Mouse (Mus musculus) cortical plate, adult 2 months (tissue): Measurements from ENCODE around the gene Rps28.

Experiments
- CTCF ChIP-seq: fragments of 200-500 bp; IDR thresholded peaks from 2 replicates; pipeline ENCODE4 v1.5.1; 2011; ENCODE audit warnings: mild to moderate bottlenecking, control low read depth, low read length; ENCODE audit not compliant: insufficient read depth; ENCODE audit errors: extremely low read depth
- POLR2A ChIP-seq: fragments of 200-500 bp; IDR thresholded peaks from 2 replicates; pipeline ENCODE4 v1.6.1; 2011; ENCODE audit warnings: mild to moderate bottlenecking, low read length, control low read depth; ENCODE audit not compliant: insufficient read depth; ENCODE audit errors: extremely low read depth

- no peak for TF ChIP-seq POLR2A
- TF ChIP-seq CTCF: no peak
Measured at GRCm38 (mm10) chr17:33812990-33813389, 11.4 kb downstream of the Rps28 start.
